Mouse (Mus musculus): ENCODE measurements at regions not wholly inside any gene's neighbourhood (a gene's known extent, or its start where the extent isn't known, plus 50 kb on each side); places are given as distances from the start of the nearest gene placed in this dataset.
A peak's percentile ranks its signal among the peaks of the same experiment; 100 is the strongest.

DNA sequence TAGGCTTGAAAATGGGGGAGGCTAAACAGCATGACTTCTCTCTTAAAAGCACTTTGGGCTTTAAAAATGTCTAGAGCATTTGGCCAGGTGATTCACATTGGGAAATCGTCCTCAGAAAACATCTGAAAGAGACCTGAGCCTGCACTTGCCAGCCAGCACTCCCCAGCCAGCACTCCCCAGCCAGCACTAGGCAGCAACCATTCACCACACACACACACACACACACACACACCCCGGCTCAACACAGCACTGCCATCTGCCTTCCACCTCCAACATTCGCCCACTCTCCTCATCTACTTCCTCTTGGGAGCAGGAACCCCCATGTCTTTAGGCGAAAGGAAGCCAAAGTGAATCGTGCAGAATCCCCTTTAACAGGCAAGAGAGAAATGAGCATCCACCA, 85.4 kb downstream of the Atp23 start:
- no peak for DNase-seq

DNA sequence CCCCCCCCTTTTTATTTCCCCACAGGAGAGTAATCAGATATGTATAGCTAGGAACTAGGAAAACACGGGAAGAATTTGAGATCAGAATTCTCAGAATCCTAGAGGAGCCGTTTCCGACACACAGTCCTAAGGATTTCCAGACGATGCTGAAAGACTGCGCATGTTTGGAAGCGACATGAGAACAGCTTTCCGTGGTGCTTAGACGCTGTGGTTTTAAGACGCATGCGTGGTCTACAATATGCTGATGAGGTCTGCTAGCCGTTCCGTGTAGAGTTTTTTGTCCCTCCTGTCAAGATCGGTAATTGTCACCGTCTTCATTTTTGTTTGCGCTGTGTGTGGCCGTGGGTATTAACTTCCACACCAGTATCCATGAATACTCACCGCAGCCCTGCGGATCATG, 86.2 kb downstream of the Atp23 start:
- no peak for DNase-seq

DNA sequence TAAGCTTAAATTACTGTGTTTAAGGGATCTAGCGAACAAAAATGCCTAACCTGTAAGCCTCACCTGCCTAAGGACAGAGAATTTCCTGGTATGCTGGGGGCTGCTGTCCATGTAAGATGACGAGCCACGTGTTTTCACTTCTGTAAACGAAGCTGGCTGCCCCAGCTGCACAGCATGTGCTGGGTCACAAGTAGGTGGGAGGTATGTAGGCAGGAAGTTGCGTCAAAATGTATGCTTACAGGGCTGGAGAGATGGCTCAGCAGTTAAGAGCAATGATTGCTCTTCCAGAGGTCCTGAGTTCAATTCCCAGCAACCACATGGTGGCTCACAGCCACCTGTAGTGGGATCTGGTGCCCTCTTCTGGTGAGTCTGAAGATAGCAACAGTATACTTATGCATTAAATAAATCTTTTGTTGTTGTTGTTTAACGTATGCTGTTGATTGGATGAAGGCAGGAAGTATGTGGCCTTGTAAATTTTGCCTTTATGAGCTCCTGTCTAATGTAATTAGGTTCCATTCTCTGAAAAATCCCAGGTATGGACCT, 88.0 kb downstream of the Atp23 start:
- no peak for DNase-seq

DNA sequence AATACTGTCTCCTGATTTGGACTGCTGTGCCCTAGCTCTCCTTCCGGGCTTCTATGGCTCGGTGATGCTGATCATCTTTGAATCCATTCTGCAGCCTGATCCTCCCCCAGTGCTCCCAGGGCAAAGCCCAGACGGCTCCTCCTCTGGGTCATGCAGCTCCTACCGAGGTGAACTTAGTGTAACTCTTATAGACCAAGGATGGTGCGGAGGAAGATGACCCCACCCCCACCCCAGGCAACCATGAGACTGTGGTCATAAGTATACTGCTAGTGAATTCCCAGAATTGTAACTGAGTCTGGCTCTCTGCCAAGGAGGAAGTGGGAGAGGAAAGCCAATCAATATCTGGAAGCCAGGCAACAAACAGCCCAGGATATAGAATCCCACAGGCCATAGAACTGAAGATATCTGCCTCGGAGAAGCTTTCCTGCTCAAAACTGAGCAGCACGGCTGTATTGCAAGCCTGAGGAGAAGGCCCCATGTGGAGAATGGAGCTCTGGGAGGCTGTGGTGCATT, 88.9 kb downstream of the Atp23 start:
- no peak for DNase-seq

DNA sequence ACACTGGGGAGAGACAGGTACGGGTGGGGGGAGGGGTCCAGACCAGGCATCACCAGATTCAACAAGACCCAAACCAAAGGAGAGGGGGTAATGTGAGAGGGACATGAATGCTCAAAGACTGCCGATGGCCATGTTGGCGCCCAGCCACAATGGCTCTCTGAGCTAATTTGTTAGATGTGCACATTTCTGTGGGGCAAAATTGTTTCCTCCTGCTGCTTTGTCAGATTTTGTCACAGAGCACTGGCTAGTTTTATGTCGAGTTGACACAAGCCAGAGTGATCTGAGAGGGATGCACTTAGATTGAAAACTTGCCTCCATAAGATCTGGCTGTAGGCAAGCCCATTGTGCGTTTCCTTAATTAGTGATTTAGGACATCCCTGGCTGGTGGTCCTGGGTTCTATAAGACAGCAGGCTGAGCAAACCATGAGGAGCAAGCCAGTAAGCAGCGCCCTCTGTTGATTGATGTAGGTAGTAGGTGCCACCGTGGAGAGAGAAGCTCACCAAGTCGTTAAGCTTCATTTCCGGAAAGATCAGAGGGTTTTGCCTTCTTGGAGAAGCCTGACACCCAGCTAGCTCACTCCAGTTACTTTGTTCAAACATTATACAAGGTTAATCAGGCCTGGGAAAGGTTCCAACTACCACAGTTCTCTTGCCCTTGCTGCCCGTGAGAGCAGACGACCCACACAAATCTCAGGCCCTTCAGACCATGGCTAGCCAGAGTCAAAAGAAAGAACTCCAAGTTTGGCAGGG, 90.6 kb downstream of the Atp23 start:
- DNase-seq = no peak

DNA sequence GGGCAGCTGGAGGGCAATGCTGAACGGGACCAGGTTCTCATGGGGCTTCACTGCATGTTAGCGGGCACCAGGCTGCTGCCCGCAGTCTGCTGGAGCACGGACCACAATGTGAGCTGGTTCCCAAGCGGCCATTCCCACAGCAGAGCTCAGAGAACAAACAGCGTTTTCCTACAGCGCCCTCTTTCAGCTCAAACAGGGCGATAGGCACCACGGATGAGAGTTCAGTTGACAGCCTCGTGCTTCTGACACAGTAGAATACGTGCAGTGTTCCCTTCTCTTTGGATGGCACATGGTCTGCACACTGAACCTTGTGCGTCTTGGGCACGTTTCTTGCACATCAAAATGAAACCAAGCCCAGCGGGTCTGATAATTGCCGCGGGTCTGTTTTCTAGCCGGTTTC, 91.6 kb downstream of the Atp23 start:
- DNase-seq = peak; percentile 8

DNA sequence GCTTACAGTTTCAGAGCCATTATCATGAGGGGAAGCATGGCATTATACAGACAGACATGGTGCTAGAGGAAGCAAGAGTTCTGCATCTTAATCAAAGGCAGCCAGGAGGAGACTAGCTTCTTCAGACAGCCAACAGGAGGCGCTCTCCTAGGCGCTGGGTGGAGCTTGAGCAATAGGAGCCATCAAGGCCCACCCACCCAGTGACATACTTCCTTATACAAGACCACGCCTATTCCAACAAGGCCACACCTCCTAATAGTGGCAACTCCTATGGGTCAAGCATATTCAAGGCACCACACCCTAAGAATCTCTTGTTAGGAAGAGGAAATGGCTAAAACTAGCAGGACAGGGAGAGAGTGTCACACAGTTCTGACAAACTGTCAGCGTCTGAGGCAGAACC, 94.3 kb downstream of the Atp23 start:
- DNase-seq = no peak

DNA sequence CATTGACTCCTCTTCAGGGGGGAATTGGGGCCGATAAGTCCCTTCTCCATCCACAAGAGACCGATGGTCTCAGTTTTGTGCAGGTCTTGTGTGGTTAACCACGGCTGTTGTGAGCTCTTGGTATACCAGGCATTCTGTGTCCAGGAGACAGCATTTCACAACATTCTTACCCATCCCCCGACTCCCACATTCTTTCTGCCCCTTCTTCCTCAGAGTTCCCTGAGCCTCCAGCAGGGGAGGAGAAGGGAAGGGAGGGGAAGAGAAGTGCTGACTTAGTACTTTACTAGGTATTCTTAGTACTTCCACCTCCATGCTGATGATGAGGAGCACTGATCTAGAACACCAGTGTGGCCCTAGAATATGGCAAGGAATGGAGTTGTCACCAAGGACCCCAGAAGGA, 98.4 kb downstream of the Atp23 start:
- DNase-seq = no peak

DNA sequence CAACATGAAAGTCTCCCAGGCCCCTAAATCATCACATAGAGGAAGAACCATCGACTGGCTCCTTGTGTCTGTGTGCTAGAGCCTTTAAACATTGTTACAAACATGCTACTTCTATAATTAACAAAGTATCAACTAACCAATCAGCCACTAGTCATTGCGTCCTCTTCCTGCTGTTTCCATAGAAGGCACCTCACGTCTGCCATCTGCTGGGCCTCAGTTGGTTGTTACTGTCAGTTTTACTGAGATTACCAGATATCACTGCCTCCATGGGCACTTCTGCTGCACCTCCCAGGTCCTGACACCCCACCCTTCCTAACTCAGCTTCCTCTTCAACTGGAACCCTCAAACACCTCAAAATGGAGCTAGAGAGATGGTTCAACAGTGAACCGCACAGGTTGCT, 101.8 kb downstream of the Atp23 start:
- DNase-seq = no peak

DNA sequence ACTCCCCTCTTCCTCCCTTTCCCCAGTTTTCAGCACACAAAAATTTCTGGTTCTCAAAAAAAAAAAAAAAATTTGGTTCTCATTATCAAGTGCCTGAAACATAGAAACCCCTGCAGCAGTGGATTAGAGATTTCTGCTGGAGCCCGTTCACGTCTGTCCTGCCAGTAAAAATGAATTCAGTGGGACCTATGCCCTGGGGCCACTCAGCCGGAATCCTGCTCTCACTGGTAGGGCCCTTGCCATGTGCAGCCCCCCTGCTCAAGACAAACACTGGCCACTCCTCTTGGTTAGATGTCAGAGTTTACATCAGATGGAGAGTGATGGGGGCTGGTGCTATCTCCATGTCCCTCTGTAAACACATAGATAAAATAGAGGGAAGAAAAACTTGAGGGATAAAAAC, 108.0 kb downstream of the Atp23 start:
- no peak for DNase-seq

DNA sequence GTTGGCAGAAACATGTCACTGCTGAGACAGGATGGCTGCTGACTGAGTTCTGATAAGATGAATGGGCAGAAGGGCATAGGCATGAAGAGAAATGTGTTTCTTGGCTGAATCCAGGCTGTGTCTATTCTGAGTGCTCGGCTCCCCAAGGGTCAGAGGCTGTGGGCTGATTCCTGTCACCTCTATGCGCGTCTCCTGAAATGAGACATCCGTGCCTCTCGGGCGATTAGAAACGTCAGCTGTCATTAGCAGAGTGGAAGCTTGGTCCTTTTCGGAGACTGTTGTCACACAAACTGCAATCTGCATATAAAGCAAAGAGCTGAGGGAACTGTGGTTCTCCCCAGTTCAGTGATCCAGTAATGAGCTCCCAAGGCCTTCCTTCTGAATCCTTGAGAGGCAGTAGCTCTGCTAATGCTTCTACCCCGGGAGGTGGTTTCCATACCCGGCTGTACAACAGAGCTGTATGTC, 108.8 kb downstream of the Atp23 start:
- DNase-seq = no peak

DNA sequence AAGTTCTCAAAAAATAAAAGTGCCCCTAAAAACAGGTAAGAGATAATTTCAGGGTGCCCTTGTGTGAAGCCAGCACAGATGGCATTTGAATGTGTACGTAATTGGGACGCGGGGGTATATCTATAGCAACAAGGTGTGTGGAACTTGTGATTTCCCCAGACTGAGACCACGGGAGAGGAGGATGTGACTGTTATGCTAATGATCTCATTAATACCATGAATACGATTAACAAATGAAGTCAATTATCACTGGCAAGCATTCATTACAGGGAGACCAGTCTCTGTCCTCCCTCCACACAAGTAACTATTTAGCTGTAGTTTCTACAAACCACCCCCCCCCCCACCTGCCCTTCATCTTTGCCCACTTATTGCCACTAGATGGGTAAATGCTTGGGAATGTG, 112.9 kb downstream of the Atp23 start:
- no peak for DNase-seq

DNA sequence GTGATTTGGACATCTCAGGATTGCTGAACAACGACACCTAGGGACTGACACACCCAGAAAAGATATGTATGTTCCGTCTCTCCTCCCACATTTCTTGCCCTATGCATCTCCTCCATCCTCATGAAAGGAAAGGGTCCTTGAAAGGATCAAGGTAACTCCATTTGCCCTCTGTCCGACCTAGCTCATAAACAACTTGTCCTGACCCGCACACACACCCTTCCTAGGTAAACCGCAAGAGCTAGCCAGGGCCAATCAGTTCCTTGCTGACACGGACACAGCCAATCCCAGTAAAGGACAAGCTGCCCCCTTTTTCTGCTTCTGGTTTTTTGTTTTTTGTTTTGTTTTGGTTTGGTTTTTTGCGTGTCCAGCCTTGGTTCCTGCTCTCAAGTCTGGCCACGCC, 118.0 kb downstream of the Atp23 start:
- DNase-seq = no peak

DNA sequence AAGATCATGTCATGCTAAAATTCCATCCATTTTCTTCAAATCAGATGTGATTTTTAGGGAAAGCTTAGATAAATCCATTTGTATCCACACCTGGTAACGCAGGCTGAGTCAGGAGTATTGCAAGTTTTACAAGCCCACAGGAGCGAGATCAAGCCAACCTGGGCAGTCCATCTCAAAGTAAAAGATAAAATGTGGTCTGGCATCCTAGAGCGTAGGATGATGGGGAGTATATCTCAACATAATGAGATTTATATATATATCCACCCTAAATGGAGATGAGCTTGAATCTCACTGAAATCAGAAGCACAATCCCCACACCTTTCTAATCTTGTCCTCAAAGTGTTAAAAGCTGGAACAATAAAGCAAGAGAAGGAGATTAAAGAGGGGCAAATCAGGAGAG, 124.6 kb downstream of the Atp23 start:
- no peak for DNase-seq

DNA sequence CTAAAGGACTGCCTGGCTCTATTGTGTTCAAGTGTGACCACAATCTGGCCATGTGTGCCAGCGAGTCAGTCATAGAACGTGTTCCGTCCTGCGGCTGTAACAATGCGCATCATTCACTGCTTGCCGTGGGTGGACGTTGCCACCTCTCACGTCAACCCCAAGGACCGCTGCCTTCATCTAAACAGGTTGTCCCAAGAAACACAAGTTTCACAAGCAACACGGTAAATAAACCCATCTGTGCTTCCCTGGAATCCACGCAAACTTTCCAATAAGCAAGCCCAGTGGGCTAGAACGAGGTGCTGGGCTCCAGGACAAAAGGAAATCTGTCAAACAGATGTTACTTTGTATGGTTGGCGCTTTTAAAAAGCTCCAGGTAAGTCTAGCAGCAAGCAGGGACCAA, 125.2 kb downstream of the Atp23 start:
- DNase-seq = no peak

DNA sequence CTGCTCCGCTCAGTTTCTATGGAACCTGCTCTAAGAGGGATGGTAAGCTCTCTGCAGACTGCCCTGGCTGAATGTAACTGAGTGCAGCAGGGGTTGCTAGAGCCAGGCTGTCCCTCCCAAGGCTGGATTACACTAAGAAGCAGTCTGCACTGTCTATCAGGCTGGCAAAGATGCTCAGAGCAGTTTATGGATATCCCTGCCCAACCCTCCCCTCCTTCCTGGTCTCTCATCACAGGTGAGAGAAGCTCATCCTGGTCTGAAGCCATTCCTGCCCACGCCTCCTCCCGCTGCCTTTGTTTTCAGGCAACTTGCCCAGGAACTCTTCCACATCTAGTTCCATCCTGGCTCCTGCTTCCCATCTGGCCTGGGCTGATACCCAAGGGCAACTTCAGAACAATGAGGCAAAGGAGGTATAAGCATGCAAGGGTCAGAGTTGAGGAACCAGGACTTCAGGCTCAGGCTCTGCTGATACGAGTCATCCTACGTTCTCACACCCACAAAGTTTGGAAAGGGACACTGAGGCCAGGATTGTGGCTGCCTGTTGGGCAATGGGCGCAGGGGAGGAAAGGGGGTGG, 130.6 kb downstream of the Atp23 start:
- no peak for DNase-seq

DNA sequence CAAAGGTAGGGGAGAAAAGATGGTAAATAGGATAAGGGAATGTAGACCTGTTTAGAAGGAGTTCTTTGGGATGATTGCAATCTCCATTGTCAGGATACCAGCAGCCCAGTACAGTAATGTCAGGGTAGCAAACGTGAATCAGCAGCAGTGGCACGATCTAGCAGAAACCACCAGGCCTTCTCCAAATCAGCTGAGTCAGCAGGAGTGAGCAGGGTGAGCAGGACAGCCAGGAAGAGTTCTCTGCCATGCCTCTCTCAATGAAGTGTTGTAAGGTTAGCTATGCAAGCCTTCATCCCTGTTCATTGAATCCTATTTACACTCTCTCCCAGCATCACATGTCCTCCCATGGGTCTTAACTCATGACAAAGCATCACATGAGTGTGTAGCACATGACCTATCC, 135.5 kb downstream of the Atp23 start:
- no peak for DNase-seq

DNA sequence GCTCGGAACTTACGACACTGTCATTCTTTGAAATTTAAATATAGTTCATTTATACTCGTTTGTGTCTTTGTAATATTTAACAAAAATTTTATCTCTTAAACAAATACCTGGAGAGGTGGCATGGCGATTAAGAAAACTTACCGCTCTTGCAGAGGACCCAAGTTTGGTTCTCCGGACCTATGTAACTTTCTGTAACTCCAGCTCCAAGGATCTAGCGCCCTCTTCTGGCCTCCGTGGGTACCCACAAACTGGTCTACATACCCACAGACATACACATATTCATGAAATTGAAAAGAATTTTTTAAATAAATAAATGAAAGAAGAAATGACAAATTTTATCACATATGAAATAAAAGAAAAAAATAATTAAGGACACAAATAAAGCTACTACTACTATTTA, 136.4 kb downstream of the Atp23 start:
- DNase-seq = no peak

DNA sequence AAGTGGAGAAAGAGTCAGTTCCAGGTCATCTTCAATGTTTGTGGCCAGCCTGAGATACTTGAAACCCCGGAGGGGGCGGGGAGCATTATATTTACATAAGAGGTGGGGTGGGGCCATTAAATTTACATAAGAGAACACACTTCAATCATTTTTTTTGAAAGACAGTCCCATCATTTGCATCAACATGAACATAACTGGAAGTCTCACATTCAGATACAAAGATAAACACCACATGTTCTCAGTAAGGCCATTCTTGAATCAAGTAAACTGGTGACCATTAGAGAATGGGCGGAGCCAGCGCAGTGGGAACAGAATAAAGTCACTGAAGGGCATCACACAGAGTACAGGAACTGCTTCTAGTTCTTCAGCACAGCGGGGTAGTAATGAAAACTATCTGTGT, 137.2 kb downstream of the Atp23 start:
- DNase-seq = no peak

DNA sequence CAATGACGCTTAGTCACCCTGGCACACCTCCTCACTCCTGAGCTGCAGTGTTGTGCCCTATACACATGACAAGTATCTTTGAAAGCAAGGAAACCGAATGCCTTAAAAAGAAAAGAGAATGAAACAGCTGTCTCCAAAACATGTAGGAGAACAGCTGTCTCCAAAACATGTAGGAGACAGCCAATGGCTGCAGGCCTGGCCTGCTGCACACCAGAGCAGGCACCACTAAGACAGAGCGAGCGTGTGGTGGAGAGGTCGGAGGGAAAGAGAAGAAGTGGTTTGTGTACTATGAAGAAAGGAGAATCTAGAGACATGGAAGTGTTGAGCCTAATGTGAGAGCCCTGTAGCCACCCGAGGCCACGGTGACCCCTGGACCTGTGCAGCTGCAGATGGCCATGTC, 142.5 kb downstream of the Atp23 start:
- no peak for DNase-seq

DNA sequence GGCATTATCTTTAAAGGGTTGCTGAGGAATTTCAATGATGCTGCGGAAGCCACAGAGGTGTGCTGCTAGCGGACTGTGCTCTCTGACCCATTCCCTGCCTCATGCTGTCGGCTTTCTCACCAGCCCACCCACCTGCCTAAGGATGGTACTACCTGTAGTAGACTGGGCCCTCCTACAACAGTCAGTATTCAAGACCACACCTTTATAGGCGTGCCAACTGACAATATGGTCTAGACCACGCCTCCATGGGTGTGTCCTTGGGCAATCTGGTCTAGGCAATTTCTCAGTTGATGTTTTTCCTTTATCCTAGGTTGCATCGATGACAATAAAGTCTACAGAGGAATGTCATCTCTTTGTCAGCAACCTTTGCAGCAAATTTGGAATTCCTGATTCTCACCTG, 148.0 kb downstream of the Atp23 start:
- DNase-seq = no peak

DNA sequence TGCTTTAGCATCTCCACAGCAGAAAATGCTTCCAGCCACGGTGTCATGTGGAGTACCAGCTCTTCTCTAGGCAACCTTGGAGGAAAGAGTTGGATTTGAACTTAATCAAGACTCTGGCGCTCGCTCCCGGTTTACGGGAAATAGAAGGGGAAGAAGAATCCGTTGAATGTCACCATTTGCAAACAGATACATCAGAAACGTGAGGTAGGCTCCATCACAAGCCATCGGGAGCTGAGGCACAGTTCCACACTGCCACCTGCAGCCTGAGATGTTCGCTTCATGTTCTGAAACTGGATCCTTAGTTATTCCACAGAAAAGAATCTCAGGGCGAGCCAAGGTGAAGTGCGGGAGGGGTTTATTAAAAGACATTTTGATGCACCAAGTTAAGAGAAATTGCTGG, 148.5 kb downstream of the Atp23 start:
- no peak for DNase-seq

DNA sequence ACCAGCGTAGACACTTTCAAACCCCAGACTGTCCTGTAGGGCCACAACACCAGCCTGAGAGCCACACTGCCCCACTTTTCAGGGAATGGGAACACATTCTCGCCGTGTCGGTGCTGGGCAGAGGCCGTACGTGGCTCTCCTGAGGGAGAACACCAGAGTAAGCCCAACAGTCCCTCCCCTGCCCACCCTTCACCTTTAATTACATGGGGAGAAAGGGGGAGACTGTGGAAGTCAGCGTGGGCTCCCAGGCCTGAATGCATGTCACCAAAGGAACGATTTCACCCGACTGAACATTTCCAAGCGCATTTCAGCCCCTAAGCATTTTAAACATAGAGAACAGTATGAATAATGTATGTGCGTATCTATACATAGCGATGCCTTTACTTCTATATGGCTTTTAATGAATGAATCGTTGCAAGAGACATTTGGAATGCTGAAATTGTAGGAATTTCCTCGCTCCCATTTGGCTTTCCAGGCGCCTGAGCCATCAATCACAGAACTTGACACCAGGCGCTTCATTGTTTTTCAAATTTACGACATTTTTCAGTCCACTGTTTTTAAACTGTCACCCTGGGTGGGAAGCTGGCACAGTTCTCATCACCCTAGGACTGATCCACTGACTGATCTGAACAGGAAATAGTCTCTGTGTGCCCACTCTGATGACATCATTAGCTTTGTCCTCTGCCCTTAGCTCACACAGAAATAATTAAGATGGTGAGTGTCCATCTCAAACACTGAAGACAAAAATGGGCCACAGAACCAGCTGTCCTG, 152.3 kb downstream of the Atp23 start:
- DNase-seq = no peak

DNA sequence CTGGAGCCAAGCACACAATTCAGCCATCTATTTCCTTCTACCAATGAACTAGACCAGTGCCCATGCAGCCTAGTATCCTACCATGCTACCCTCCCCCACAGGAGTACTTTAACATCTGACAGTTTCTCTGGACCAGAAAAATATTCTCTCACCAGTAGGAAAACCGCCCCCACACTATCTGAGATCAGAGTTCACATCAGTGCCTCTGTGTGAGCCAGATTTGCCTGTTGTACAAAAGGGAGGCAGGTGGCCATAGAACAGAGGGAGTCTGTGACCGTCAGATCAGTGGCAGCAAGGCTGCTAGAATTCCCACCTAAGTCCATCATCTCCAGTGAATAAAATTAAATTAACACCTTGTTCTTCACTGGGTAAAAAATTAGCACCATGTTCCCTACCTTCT, 166.5 kb downstream of the Atp23 start:
- DNase-seq = no peak

All from cerebellum, adult 11-12 months (tissue).